Mouse (Mus musculus): ENCODE measurements around the gene Susd1. TPM values are rescaled to one million over a fixed set of nuclear protein-coding genes. Genes with fewer than 3 reads are reported as not detected.

Gene Susd1
- total and polyA plus RNA-seq, 2 experiments from 2014 or later = 1.6 to 7.9 TPM

DNA sequence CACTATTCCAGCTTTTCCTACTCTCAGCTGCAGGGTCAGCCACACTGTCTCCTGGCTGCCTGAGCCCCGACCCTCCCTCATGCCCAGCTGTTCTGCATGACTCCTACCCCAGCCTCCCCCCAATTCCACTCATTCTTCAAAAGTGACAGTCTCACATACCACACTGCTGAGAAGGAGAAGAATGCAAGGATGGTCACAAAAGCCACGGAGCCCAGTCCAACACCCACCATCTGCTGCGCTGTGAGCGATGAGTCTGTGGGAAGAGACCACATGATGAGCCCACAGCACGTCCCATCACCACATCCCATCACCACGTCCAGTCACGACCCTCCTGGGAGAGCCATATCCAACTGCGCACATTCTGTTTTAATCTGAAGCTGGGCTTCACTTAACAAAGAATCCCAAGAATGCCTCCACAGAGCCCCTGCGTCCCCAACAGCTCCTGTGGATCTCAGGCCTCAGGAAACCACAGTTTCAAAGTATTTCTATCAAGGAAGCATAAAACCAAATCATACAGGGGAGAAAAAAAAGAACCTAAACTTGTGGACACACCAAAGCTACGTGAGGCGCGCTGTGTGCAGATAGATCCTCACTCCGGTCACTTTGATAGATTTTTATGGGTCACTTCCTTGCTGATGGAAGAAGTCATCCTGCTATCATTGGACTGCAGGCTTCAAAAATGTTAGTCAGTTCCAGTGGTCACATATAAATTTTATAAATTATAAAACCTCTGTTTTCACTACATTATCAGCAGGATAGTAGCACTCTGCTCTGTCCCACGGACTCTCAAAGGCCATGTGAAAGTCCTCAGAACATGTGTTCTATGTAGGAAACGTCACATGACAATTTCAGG is 122.7 kb downstream of the Susd1 start:
- TF ChIP-seq CTCF (IDR thresholded peaks at IDR 0.05; ENCODE audit: low read depth) = no peak
- H3K4me2 ChIP-seq (ENCODE audit: low read depth) = no peak overlapping the region
- no peak for ATAC-seq
- no peak overlapping the region for H3K9ac ChIP-seq
- DNase-seq = no peak
- no peak overlapping the region for H3K27ac ChIP-seq (ENCODE audit: low read depth, low read length)
- no peaks in the 10 kb centered on the region for H3K4me1 ChIP-seq (ENCODE audit: insufficient read depth)
- no peaks in the 10 kb centered on the region for H3K9me3 ChIP-seq (ENCODE audit: low read length)
- H3K27me3 ChIP-seq (ENCODE audit: insufficient read depth, low read length) = no peaks in the 10 kb centered on the region
- WGBS = 87% methylated on average over 15 of the region's 15 CpGs
- H3K36me3 ChIP-seq (ENCODE audit: insufficient read depth) = no peaks in the 10 kb centered on the region
- H3K4me3 ChIP-seq (ENCODE audit: low read depth, low read length) = no peak overlapping the region

GRCm38 (mm10) chr4:59314939-59315552 is 123.4 kb downstream of the Susd1 start:
- Histone ChIP-seq H3K27ac (ENCODE audit: low read depth, low read length) (no peak overlapping the region), H3K4me2 (ENCODE audit: low read depth) (no peak overlapping the region), H3K9ac (no peak overlapping the region), H3K4me3 (ENCODE audit: low read depth, low read length) (no peak overlapping the region), H3K27me3 (ENCODE audit: insufficient read depth, low read length) (no peaks in the 10 kb centered on the region), H3K4me1 (ENCODE audit: insufficient read depth) (no peaks in the 10 kb centered on the region), H3K36me3 (ENCODE audit: insufficient read depth) (no peaks in the 10 kb centered on the region), H3K9me3 (ENCODE audit: low read length) (no peaks in the 10 kb centered on the region)
- ATAC-seq (no peak), DNase-seq (no peak)
- WGBS = 72% methylated on average over 3 of the region's 3 CpGs
- no peak for TF ChIP-seq CTCF (IDR thresholded peaks at IDR 0.05; ENCODE audit: low read depth)

DNA sequence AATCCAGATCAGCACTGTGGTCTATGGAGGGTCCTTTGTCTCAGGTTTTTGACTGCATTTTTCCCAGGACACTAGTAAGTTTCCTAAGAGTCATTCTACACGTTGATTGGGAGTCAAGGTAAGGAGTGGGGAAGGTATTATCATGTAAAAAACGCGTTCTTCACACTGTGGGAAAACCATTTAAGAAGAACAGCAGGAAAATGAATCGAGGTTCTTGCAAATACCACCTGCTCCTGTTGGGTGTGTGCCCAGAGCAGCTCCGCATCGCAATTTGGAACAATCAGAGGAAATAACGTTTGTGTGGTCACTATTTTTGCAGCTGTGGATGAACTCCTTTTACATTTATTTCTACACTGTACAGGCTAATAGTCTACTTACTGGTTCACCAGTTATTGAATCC is 125.5 kb downstream of the Susd1 start:
- TF ChIP-seq CTCF (IDR thresholded peaks at IDR 0.05; ENCODE audit: low read depth) = no peak
- Histone ChIP-seq H3K4me1 (ENCODE audit: insufficient read depth) (no peaks in the 10 kb centered on the region), H3K27ac (ENCODE audit: low read depth, low read length) (no peak overlapping the region), H3K4me2 (ENCODE audit: low read depth) (no peak overlapping the region), H3K9me3 (ENCODE audit: low read length) (no peaks in the 10 kb centered on the region), H3K9ac (no peak overlapping the region), H3K4me3 (ENCODE audit: low read depth, low read length) (no peak overlapping the region), H3K27me3 (ENCODE audit: insufficient read depth, low read length) (no peaks in the 10 kb centered on the region), H3K36me3 (ENCODE audit: insufficient read depth) (no peaks in the 10 kb centered on the region)
- DNase-seq = peak; percentile 29
- WGBS = 27% methylated on average over 7 of the region's 7 CpGs
- no peak for ATAC-seq

GRCm38 (mm10) chr4:59310590-59310989 is 127.8 kb downstream of the Susd1 start:
- Histone ChIP-seq H3K4me1 (ENCODE audit: insufficient read depth) (no peaks in the 10 kb centered on the region), H3K27ac (ENCODE audit: low read depth, low read length) (no peak overlapping the region), H3K9ac (no peak overlapping the region), H3K27me3 (ENCODE audit: insufficient read depth, low read length) (no peaks in the 10 kb centered on the region), H3K9me3 (ENCODE audit: low read length) (no peaks in the 10 kb centered on the region), H3K36me3 (ENCODE audit: insufficient read depth) (no peaks in the 10 kb centered on the region), H3K4me3 (ENCODE audit: low read depth, low read length) (no peak overlapping the region), H3K4me2 (ENCODE audit: low read depth) (no peak overlapping the region)
- no peak for ATAC-seq
- DNase-seq = no peak
- no peak for TF ChIP-seq CTCF (IDR thresholded peaks at IDR 0.05; ENCODE audit: low read depth)
- 77% methylated on average over 9 of the region's 9 CpGs for WGBS

DNA sequence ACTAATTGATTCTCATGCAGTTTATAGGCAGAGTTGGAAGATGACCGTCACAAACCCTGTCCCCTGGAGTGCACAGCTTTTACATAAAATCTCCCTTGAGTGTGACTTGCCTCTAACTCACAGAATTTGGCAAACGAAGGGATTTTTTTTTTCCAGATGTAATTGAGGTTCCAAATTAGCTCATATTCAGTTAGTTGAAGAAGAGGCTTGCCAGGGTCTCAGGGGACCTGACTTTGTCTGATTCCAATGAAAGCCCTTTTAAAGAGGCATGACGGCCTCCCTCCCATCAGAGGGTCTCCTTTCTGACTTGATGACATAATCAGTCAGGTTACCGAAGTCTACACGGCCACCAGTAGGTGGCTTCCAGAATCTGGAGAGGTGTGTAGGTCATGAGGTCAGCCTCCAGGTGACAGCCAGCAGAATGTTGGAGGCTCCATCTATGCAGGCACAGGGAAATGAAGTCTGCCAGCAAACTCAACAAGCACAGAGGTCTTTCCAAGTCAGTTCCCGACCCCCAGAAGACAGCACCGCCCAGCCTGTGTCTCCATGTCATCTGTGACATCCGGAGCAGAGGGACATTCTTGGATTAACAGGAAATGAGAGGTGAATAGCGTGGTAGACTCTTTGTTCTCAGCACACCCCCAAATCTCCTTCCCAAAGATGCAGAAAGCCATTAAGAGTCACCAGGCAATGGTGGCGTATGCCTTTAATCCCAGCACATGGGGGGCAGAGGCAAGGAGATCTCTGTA is 130.4 kb downstream of the Susd1 start:
- Histone ChIP-seq H3K9me3 (ENCODE audit: low read length) (no peaks in the 10 kb centered on the region), H3K4me3 (ENCODE audit: low read depth, low read length) (no peak overlapping the region), H3K4me2 (ENCODE audit: low read depth) (no peak overlapping the region), H3K9ac (no peak overlapping the region), H3K27me3 (ENCODE audit: insufficient read depth, low read length) (no peaks in the 10 kb centered on the region), H3K27ac (ENCODE audit: low read depth, low read length) (no peak overlapping the region), H3K4me1 (ENCODE audit: insufficient read depth) (no peaks in the 10 kb centered on the region), H3K36me3 (ENCODE audit: insufficient read depth) (no peaks in the 10 kb centered on the region)
- no peak for TF ChIP-seq CTCF (IDR thresholded peaks at IDR 0.05; ENCODE audit: low read depth)
- WGBS = 83% methylated on average over 10 of the region's 10 CpGs
- ATAC-seq (no peak), DNase-seq (no peak)

GRCm38 (mm10) chr4:59302387-59302786 is 136.0 kb downstream of the Susd1 start:
- no peak overlapping the region for H3K4me2 ChIP-seq (ENCODE audit: low read depth)
- WGBS = 90% methylated on average over 8 of the region's 8 CpGs

More at GRCm38 (mm10) chr4:59302387-59302786, 136.0 kb downstream of the Susd1 start:
- no peak overlapping the region for H3K4me3 ChIP-seq (ENCODE audit: low read depth, low read length)
- no peaks in the 10 kb centered on the region for H3K27me3 ChIP-seq (ENCODE audit: insufficient read depth, low read length)
- H3K4me1 ChIP-seq (ENCODE audit: insufficient read depth) = no peaks in the 10 kb centered on the region
- TF ChIP-seq CTCF (IDR thresholded peaks at IDR 0.05; ENCODE audit: low read depth) = no peak
- H3K9me3 ChIP-seq (ENCODE audit: low read length) = no peaks in the 10 kb centered on the region
- no peak overlapping the region for H3K9ac ChIP-seq
- ATAC-seq (no peak), DNase-seq (no peak)
- no peaks in the 10 kb centered on the region for H3K36me3 ChIP-seq (ENCODE audit: insufficient read depth)
- H3K27ac ChIP-seq (ENCODE audit: low read depth, low read length) = no peak overlapping the region

Measured in forebrain, postnatal 0 days (tissue).